Mouse (Mus musculus) frontal cortex, adult (tissue): ENCODE results near the gene Spindoc.
"Not testable (repeated sequence)": the region's sequence is repeated elsewhere in the genome, so short reads cannot be mapped to it uniquely, and the experiment has no call there.

ENCODE experiments used
- ATAC-seq: cut with Nextera tagmentation; 2 replicates; pipeline ENCODE4 v1.9.2; 2017; ENCODE audit warnings: mild to moderate bottlenecking, moderate library complexity, mixed read lengths; ENCODE audit not compliant: low TSS enrichment

The Spindoc gene

GRCm38 (mm10) chr19:7398898-7399297 lies 16.1 kb upstream of the Spindoc start:
- ATAC-seq, result not testable (repeated sequence)

DNA sequence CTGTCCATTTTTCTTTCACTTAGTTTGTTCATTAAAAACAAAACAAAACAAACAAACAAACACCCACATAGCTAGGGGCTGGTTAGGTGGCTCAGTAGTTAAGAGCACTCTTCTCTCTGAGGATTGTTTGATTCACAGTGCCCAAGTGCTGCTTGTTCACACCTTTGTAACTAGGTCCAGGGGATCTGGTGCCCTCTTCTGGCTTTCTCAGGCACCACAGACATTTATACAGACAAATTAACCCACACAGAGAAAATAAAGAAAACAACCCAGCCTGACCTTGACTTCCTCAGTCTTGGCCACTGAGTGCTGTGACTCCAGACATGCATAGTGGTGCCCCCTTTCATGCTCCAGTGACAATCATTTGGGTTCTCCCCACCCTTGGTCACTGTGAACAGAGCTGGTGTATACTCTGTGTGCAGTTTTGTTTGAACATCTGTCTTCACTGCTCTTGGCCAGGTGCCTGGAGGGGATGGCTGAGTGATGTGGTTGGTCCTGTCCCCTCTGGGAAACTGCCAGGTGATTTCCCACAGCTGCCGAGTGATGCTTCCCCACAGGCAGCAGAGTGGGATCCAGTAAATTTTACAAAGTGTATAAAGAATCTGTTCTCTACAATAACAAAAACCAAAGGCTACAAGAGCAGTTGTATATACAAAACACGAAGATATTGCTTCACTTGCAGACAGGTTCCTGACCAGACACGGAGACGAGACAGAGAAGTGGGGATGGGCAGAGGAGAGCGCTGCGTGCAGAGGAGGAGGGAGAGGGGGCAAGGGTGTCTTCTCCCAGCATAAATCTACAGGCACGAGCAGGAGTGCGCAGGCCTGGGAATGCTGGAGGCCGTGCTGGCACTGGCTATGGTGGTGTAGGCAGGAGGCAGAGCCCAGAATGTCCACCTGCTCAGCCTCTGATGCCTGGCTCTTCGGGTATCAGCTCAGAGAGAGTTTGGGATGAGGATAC lies 14.4 kb upstream of the Spindoc start:
- ATAC-seq, result not testable (repeated sequence)

- ATAC-seq, result no peak
Observed at GRCm38 (mm10) chr19:7388488-7388887, 5.7 kb upstream of the Spindoc start.

GRCm38 (mm10) chr19:7386042-7386441 lies 3.2 kb upstream of the Spindoc start:
- ATAC-seq, result no peak

DNA sequence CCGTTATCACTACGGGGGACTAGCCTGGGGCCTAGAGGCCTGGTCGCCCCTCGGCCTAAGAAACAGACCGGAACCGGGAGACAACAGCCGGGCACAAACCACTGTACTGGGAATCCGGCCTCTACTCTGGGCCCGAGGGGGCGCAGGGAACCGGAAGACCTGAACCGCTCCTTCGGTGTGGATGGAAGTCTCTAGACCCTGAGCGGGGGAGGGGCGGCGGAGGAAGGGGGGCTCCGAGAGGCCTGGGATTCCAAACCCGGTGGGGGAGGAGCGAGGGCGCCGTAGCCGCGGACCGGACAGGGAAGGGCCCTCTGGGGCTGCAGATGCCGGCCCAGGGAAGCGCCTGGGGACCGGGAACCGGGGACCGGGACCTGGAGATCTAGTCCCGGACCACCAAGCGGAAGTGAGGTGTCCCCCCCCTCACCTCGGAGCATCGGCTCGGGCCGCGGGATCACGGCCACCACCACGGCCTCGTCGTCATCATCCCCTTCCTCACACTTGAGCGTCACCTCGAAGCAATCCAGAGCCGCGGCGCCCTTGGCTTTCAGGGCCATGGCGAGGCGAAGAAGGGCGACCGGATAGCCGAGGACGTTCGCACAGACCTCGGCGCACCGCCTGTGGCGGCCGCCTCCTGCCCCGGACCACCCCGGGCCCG lies 419 bp downstream of the Spindoc start:
- ATAC-seq, result peak; percentile 33; the same call in 1 of the 2 replicates

GRCm38 (mm10) chr19:7381906-7382247 lies 917 bp downstream of the Spindoc start:
- ATAC-seq, result 0 out of 2 replicates have a peak, but pooled peaks have one; percentile 2

DNA sequence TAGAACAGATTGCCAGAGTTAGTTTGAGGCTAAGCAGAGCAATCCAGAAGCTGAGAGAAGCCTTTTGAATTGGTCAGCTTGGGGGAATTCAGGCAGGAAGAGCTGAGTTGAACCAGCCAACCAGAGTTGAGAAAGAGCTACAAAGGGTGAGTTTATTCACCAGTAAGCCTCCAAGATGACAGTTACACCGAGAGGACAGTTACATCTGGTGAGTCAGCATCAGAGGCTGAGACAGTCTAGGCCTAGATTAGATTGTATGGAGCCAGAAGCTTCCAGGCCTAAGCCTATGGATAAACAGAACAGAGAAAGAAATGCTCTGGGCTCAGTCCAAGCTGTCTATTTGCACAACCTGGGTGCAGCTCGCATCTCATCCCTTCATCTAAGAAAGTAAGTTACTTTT lies 5.2 kb downstream of the Spindoc start:
- ATAC-seq, result no peak

- ATAC-seq, result no peak
Observed at GRCm38 (mm10) chr19:7374491-7374890, 8.3 kb downstream of the Spindoc start.

GRCm38 (mm10) chr19:7369469-7369868 lies 13.3 kb downstream of the Spindoc start:
- not testable (repeated sequence) for ATAC-seq

DNA sequence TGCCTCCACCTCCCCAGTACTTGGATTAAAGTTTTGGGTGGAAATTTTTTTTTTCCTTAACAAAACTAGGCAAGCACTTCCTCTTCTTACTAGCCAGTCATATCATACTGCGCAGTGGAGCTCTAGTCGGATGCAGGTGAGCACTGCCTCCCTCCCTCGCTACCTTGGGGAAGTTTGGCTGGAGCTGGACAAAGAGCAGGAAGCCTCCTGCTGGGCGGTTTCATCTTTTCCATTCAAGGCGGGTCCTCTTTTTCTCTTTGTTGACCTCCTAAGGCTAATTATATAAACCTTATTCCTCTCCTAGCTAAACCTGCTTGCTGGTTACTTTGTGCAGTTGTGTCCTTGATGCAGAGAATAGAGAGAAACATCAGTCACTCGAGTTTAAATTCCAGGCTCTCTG lies 29.2 kb downstream of the Spindoc start:
- no peak for ATAC-seq

GRCm38 (mm10) chr19:7352809-7353495 lies 29.8 kb downstream of the Spindoc start:
- no peak for ATAC-seq

DNA sequence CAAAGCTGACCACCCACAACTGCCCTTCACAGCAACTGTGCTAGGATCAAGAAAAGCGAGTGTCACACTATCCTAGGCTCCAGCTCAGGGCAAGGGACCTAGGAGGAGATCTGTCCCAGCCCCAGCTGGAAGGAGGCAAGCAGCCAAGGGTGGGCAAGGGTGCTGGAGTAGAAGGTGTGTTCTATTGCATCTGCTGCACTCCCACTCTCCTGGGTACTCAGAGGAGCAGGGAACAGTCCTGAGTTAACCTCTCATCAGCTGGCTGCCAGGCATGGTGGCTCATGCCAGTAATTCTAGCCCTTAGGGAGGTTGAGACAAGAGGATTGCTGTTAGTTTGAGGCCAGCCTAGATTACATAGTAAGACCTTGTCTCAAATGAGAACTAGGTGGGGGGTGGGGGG lies 32.8 kb downstream of the Spindoc start:
- no peak for ATAC-seq

- no peak for ATAC-seq
Observed at GRCm38 (mm10) chr19:7345235-7345755, 37.5 kb downstream of the Spindoc start.

DNA sequence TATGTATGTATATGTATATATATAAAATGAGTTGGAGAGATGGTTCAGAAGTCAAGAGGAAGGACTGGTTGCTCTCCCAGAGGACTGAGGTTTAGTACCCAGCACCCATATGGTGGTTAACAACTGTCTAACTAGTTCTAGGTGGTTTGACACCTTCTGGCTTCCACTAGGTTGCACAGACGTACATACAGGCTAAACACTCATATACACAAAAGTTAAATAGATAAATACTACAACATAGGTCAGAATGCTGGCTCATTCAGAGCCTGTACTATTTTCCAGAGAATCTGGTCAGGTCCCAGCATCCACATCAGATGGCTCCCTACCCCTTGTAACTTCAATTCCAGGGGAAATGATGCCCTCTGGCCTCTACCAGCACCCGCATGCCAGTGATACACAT lies 40.1 kb downstream of the Spindoc start:
- no peak for ATAC-seq

DNA sequence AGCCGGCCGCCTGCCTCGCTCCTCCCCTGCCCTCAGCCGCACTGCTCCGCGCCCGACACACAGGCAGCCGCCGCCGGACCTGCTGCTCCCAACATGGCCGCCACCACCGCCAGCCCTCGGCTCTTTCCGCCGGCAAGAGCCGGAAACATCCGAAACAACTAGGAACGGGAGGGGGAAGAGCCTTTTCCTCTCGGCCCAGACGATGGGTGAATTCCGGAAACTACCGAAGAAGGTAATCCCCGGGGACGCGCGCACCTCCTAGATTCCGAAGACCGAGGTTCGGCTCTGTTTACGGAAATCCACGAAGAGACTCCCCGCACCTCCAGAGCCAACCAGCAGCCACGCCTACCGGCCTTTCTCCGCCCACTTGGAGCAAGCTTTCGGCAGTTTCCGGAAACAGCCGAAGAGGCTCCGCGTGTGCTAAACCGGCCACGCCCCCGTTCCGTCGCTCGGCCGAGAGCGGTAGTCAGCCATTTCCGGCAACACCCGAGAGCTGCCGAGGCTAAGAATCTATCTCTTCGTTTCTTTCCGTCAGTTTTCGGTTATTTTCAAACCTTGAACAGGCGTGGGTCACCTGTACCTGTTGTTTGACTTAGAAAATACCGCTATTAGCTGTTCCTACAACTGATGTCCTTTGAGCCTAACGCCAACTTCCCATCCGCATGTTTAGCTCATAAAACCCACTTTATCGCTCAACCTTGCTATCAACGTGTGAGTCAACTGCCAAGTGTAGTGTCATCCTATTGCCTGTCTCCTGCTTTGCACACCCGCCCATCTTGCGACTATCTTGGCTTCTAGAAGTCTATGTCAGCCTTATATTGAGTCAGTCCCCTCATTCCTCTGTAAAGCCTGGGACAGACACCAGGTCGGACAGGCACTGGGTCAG lies 41.0 kb downstream of the Spindoc start, which contains the start of gene Mark2:
TSS of gene Mark2 (minus strand) at position 349 of the 886 bp plus-strand sequence.
- peak; percentile 82 for ATAC-seq

GRCm38 (mm10) chr19:7340780-7341475 lies 41.9 kb downstream of the Spindoc start:
- peak; percentile 18 for ATAC-seq

- ATAC-seq, result peak; percentile 8; the same call in 1 of the 2 replicates
Observed at GRCm38 (mm10) chr19:7340371-7340779, 42.4 kb downstream of the Spindoc start.

- no peak for ATAC-seq
Observed at GRCm38 (mm10) chr19:7339867-7340266, 42.9 kb downstream of the Spindoc start.

GRCm38 (mm10) chr19:7339026-7339425 lies 43.8 kb downstream of the Spindoc start:
- ATAC-seq, result no peak

- no peak for ATAC-seq
Observed at GRCm38 (mm10) chr19:7337781-7338342, 44.9 kb downstream of the Spindoc start.
